Mouse (Mus musculus) forebrain, embryonic 11.5 days (tissue): ENCODE measurements around the gene Gm49366. TPM values are rescaled to one million over a fixed set of nuclear protein-coding genes. Genes with fewer than 3 reads are reported as not detected.
"Not testable (repeated sequence)": the region's sequence is repeated elsewhere in the genome, so short reads cannot be mapped to it uniquely, and the experiment has no call there.

ENCODE experiments used
- ATAC-seq: fragments of 200-750 bp; cut with Nextera tagmentation; replicated peaks from 2 replicates; pipeline ENCODE4 v1.8.0; 2017; ENCODE audit warnings: moderate TSS enrichment; ENCODE audit not compliant: low FRiP score
- DNase-seq: peaks from one replicate; pipeline ENCODE4 v3.0.0-alpha.2; 2017; ENCODE audit warnings: low spot score
- H3K27ac ChIP-seq: fragments of 300-500 bp; sonication (generic); 2 replicates; pipeline ENCODE4 v1.5.1; 2014; ENCODE audit warnings: low read depth, low read length
- H3K27me3 ChIP-seq: fragments of 300-500 bp; sonication (generic); 2 replicates; pipeline ENCODE4 v1.6.1; 2014; ENCODE audit warnings: mild to moderate bottlenecking, low read length, mixed read lengths; ENCODE audit not compliant: control insufficient read depth, insufficient read depth
- H3K36me3 ChIP-seq: fragments of 300-500 bp; sonication (generic); 2 replicates; pipeline ENCODE4 v1.6.1; 2014; ENCODE audit warnings: mild to moderate bottlenecking, low read length, moderate library complexity, mixed read lengths; ENCODE audit not compliant: control insufficient read depth, insufficient read depth
- H3K4me1 ChIP-seq: fragments of 300-500 bp; sonication (generic); replicated peaks from 2 replicates; pipeline ENCODE4 v1.6.1; 2014; ENCODE audit warnings: low read length, mixed read lengths; ENCODE audit not compliant: control insufficient read depth, insufficient read depth
- H3K4me2 ChIP-seq: fragments of 300-500 bp; sonication (generic); 2 replicates; pipeline ENCODE4 v1.6.1; 2014; ENCODE audit warnings: low read depth, mild to moderate bottlenecking, low read length, moderate library complexity, mixed read lengths; ENCODE audit not compliant: severe bottlenecking
- H3K4me3 ChIP-seq: fragments of 300-500 bp; sonication (generic); 2 replicates; pipeline ENCODE4 v1.5.1; 2014; ENCODE audit warnings: low read depth, low read length
- H3K9ac ChIP-seq: fragments of 300-500 bp; sonication (generic); 2 replicates; pipeline ENCODE4 v1.6.1; 2014; ENCODE audit warnings: low read length
- H3K9me3 ChIP-seq: fragments of 300-500 bp; sonication (generic); 2 replicates; pipeline ENCODE4 v1.6.1; 2016; ENCODE audit warnings: low read length, mixed read lengths; ENCODE audit not compliant: control insufficient read depth
- WGBS: fragments of 180-500 bp; shearing (Covaris S2); extraction: QIAGEN DNeasy Blood & Tissue Kit; methylation state at CpG from one replicate; pipeline ENCODE4 v1.1.7; 2014; 5-methylcytosine and 5-hydroxymethylcytosine counted together
- polyA plus RNA-seq: library from polyadenylated mRNA; unstranded; fragments of >200 nt; fragmentation: Nextera tagmentation; extraction: Ambion mirVana; gene quantifications from 2 replicates; pipeline ENCODE4 v1.2.1, GENCODE M21; 2014

Gm49366 gene
- polyA plus RNA-seq, 1 experiment from 2014 or later, result not detected

DNA sequence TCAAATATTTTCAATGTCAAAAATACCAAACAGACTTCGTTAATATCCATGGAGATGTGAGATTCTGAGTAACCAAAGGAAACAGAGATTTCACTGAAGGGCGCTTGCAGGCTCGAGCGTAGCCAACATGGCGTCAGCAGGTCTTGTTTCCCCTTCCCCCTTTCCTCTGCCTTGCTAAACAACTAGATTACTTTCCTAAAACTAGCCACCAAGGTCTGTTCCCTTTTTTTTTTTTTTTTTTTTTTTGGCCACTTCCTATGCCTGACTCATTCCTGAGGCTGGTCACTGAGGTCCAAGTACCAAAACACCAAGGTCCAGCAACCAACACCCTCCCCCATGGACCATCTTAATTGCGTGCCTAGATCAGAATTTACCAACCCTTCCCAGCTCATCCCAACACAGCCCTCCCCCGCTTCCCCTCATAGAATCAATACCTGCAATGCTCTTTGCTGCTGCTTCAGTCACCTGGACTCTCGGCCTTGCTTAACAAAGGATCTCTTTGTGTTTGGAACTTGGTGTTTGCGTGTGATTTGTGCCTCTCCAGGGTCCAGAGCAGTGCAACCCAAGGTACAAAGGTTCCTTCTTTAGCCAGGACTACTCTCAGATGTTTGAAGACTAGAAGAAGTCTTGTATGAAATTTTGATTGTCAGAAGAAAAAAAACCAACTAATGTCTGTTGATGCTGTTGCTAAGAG is 15.5 kb upstream of the Gm49366 start:
- ATAC-seq, result no peak
- Histone ChIP-seq H3K27ac (no peak overlapping the region), H3K4me2 (no peak overlapping the region), H3K27me3 (no peaks in the 10 kb centered on the region), H3K9ac (no peak overlapping the region), H3K4me3 (no peak overlapping the region), H3K4me1 (no peaks in the 10 kb centered on the region), H3K36me3 (no peaks in the 10 kb centered on the region), H3K9me3 (no peaks in the 10 kb centered on the region)
- no peak for DNase-seq
- 84% methylated on average over 9 of the region's 9 CpGs for WGBS

GRCm38 (mm10) chr12:84025888-84026287 is 12.8 kb upstream of the Gm49366 start:
- no peaks in the 10 kb centered on the region for H3K9me3 ChIP-seq

GRCm38 (mm10) chr12:84028328-84028727 is 10.4 kb upstream of the Gm49366 start:
- not testable (repeated sequence) for H3K36me3 ChIP-seq, H3K9me3 ChIP-seq, H3K27me3 ChIP-seq, H3K9ac ChIP-seq, ATAC-seq, H3K4me2 ChIP-seq, H3K4me1 ChIP-seq, H3K4me3 ChIP-seq, H3K27ac ChIP-seq, DNase-seq
- WGBS, result 53% methylated on average over 3 of the region's 3 CpGs

More at GRCm38 (mm10) chr12:84025888-84026287, 12.8 kb upstream of the Gm49366 start:
- ATAC-seq (no peak), DNase-seq (no peak)
- WGBS, result 87% methylated on average over 7 of the region's 7 CpGs
- Histone ChIP-seq H3K4me2 (no peak overlapping the region), H3K4me1 (no peaks in the 10 kb centered on the region), H3K27ac (no peak overlapping the region), H3K27me3 (no peaks in the 10 kb centered on the region), H3K9ac (no peak overlapping the region), H3K4me3 (no peak overlapping the region), H3K36me3 (no peaks in the 10 kb centered on the region)

DNA sequence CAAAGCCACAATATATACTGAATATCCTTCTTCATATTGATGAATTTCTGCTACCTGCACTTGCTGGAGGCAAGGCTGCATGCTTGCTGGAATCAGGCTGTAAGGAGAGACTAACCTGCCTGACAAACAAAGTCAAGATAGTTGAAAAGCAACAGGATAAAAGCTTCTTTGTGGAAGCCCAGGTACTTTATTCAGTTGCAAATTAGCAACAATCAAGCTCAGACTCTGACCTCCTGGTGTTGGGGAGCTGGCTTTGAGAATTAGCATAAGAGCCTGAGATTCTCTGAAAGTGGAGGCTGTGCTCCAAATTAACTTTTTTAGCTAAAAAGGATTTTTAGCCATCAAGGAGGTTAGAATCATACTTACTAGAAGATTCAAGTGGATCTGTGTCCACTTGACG is 9.7 kb upstream of the Gm49366 start:
- H3K9ac ChIP-seq, H3K4me2 ChIP-seq, H3K9me3 ChIP-seq, DNase-seq, H3K27me3 ChIP-seq, ATAC-seq, H3K4me1 ChIP-seq, H3K36me3 ChIP-seq, H3K27ac ChIP-seq, H3K4me3 ChIP-seq: not testable (repeated sequence)
- 68% methylated on average over 1 of the region's 1 CpGs for WGBS

- Histone ChIP-seq H3K4me2 (no peak overlapping the region), H3K4me3 (no peak overlapping the region), H3K27ac (no peak overlapping the region), H3K9ac (no peak overlapping the region), H3K4me1 (no peaks in the 10 kb centered on the region), H3K27me3 (no peaks in the 10 kb centered on the region), H3K9me3 (no peaks in the 10 kb centered on the region), H3K36me3 (no peaks in the 10 kb centered on the region)
- ATAC-seq (no peak), DNase-seq (peak; percentile 78)
- 74% methylated on average over 4 of the region's 4 CpGs for WGBS
Observed at GRCm38 (mm10) chr12:84030659-84031332, 7.9 kb upstream of the Gm49366 start.

GRCm38 (mm10) chr12:84032854-84033253 is 5.9 kb upstream of the Gm49366 start:
- Histone ChIP-seq H3K27me3 (no peaks in the 10 kb centered on the region), H3K9ac (no peak overlapping the region), H3K27ac (no peak overlapping the region), H3K9me3 (no peaks in the 10 kb centered on the region), H3K4me1 (no peaks in the 10 kb centered on the region), H3K4me2 (no peak overlapping the region), H3K36me3 (no peaks in the 10 kb centered on the region), H3K4me3 (no peak overlapping the region)
- ATAC-seq (no peak), DNase-seq (no peak)
- 93% methylated on average over 4 of the region's 4 CpGs for WGBS

DNA sequence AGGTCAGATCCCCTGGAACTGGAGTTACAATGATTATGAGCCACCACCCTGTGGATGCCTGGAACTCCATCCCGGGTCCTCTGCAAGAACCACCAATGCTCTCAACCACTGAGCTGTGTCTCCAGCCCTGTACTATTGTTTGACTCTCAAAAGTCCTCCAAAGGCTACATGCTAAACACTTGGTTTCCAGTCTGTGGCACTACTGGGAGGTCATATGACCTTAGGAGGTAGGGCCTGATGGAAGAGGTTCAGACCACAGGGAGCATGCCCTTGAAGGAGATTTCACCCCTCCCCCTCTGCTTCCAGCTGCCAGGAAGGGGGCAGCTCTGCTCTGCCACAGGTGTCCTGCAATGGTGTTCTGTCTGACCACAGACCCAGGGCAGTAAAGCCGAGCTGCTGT is 5.4 kb upstream of the Gm49366 start:
- H3K27me3 ChIP-seq, H3K9me3 ChIP-seq, H3K4me1 ChIP-seq, H3K27ac ChIP-seq, DNase-seq, ATAC-seq, H3K4me2 ChIP-seq, H3K4me3 ChIP-seq, H3K36me3 ChIP-seq, H3K9ac ChIP-seq: not testable (repeated sequence)
- 83% methylated on average over 2 of the region's 2 CpGs for WGBS

DNA sequence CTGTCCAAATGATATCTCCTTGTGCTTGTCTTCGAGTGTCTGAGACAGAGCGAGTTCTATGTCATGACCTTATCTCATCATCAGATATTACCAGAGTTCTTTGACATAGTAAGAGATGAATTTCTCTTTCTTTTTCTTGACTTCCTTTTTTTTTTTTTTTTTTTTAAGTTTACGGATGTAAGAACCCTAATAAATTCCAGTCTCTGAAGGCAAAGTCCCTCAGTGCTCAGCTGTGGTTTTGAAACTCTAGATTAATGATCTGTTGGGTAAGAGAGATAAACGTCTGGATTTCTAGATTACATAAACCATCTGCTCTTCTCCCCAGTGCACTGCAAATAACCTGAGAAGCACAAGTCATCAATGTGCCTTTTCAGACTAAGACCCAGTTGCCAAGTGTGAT is 4.6 kb upstream of the Gm49366 start:
- ATAC-seq (no peak), DNase-seq (no peak)
- Histone ChIP-seq H3K4me1 (no peaks in the 10 kb centered on the region), H3K4me3 (no peak overlapping the region), H3K27ac (no peak overlapping the region), H3K9me3 (no peaks in the 10 kb centered on the region), H3K27me3 (no peaks in the 10 kb centered on the region), H3K4me2 (no peak overlapping the region), H3K9ac (no peak overlapping the region), H3K36me3 (no peaks in the 10 kb centered on the region)
- WGBS, result 86% methylated on average over 4 of the region's 4 CpGs

DNA sequence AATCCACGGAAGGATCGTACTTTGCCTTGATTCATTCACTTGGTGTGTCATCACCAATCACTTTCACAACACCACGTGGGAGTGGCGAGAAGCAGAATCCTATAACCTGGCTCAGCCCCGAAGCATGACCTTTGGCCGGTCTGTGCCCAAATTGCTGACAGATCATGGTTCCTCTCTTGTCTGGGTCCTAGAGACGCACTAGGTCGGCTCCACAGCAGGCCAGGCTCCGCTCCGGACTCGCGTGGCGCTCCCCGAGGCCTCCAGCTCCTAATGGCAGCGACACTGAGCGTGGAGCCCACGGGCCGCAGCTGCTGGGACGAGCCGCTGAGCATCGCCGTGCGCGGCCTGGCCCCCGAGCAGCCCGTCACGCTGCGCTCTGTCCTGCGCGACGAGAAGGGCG is 494 bp upstream of the Gm49366 start, which contains the start of gene Acot4:
Gene Acot4, plus strand, starts transcription at position 139 of the 400 bp plus-strand sequence.
- not testable (repeated sequence) for H3K4me1 ChIP-seq, ATAC-seq, H3K27me3 ChIP-seq, H3K36me3 ChIP-seq, H3K27ac ChIP-seq, H3K9me3 ChIP-seq
- H3K4me2 ChIP-seq, result peak within 1 kb of the TSS; percentile 54
- 13% methylated on average over 27 of the region's 32 CpGs for WGBS
- peak; percentile 53 for DNase-seq
- H3K4me3 ChIP-seq, result peak within 1 kb of the TSS; percentile 35
- peak within 1 kb of the TSS; percentile 49; the same call in 1 of the 2 replicates for H3K9ac ChIP-seq
